Mouse (Mus musculus): ENCODE measurements around the gene Cys1. TPM values are rescaled to one million over a fixed set of nuclear protein-coding genes. Genes with fewer than 3 reads are reported as not detected.

Gene Cys1
- polyA plus RNA-seq, 1 experiment from 2014 or later = 6.5 TPM

GRCm38 (mm10) chr12:24661100-24661499 lies 20.5 kb downstream of the Cys1 start:
- Histone ChIP-seq H3K4me2 (replicated peaks) (no peak overlapping the region), H3K36me3 (peaks cover 35% of the 10 kb centered on the region), H3K4me3 (replicated peaks) (no peak overlapping the region), H3K27ac (replicated peaks) (no peak overlapping the region), H3K9ac (no peak overlapping the region), H3K27me3 (no peaks in the 10 kb centered on the region), H3K4me1 (peaks cover 8% of the 10 kb centered on the region; the same call in 1 of the 2 replicates), H3K9me3 (replicated peaks) (no peaks in the 10 kb centered on the region)
- no peak for ATAC-seq (ENCODE audit: insufficient number of reproducible peaks, low FRiP score, low TSS enrichment, low read depth)
- 71% methylated on average over 4 of the region's 4 CpGs for WGBS

- H3K4me3 ChIP-seq (replicated peaks) = no peak overlapping the region
- H3K9me3 ChIP-seq (replicated peaks) = no peaks in the 10 kb centered on the region
- no peaks in the 10 kb centered on the region for H3K27me3 ChIP-seq
- WGBS = 90% methylated on average over 9 of the region's 9 CpGs
- H3K4me2 ChIP-seq (replicated peaks) = no peak overlapping the region
- ATAC-seq (ENCODE audit: insufficient number of reproducible peaks, low FRiP score, low TSS enrichment, low read depth) = no peak
- no peak overlapping the region for H3K9ac ChIP-seq
- H3K27ac ChIP-seq (replicated peaks) = no peak overlapping the region
- peaks cover 47% of the 10 kb centered on the region for H3K36me3 ChIP-seq
- peaks cover 13% of the 10 kb centered on the region; the same call in 1 of the 2 replicates for H3K4me1 ChIP-seq
Measured at GRCm38 (mm10) chr12:24659923-24660322, 21.7 kb downstream of the Cys1 start.

GRCm38 (mm10) chr12:24658998-24659397 lies 22.6 kb downstream of the Cys1 start:
- Histone ChIP-seq H3K4me1 (peaks cover 13% of the 10 kb centered on the region; the same call in 1 of the 2 replicates), H3K9me3 (replicated peaks) (no peaks in the 10 kb centered on the region), H3K36me3 (peaks cover 55% of the 10 kb centered on the region), H3K27me3 (no peaks in the 10 kb centered on the region), H3K4me3 (replicated peaks) (no peak overlapping the region), H3K27ac (replicated peaks) (no peak overlapping the region), H3K4me2 (replicated peaks) (no peak overlapping the region), H3K9ac (no peak overlapping the region)
- ATAC-seq (ENCODE audit: insufficient number of reproducible peaks, low FRiP score, low TSS enrichment, low read depth) = no peak
- WGBS = 91% methylated on average over 4 of the region's 4 CpGs

- no peak for ATAC-seq (ENCODE audit: insufficient number of reproducible peaks, low FRiP score, low TSS enrichment, low read depth)
- Histone ChIP-seq H3K4me2 (replicated peaks) (0 out of 2 replicates have a peak overlapping the region, but pooled peaks have one; percentile 0), H3K27ac (replicated peaks) (no peak overlapping the region), H3K4me1 (peaks cover 24% of the 10 kb centered on the region), H3K27me3 (no peaks in the 10 kb centered on the region), H3K9me3 (replicated peaks) (no peaks in the 10 kb centered on the region), H3K9ac (no peak overlapping the region), H3K36me3 (peaks cover 57% of the 10 kb centered on the region), H3K4me3 (replicated peaks) (no peak overlapping the region)
- 49% methylated on average over 3 of the region's 3 CpGs for WGBS
Measured at GRCm38 (mm10) chr12:24656436-24656835, 25.2 kb downstream of the Cys1 start.

GRCm38 (mm10) chr12:24654065-24654862 lies 27.3 kb downstream of the Cys1 start:
- no peak overlapping the region for H3K4me3 ChIP-seq (replicated peaks)
- H3K36me3 ChIP-seq = peaks cover 49% of the 10 kb centered on the region
- H3K9ac ChIP-seq = no peak overlapping the region
- H3K4me2 ChIP-seq (replicated peaks) = no peak overlapping the region
- no peak for ATAC-seq (ENCODE audit: insufficient number of reproducible peaks, low FRiP score, low TSS enrichment, low read depth)
- H3K4me1 ChIP-seq = peaks cover 34% of the 10 kb centered on the region
- H3K9me3 ChIP-seq (replicated peaks) = no peaks in the 10 kb centered on the region
- 83% methylated on average over 16 of the region's 16 CpGs for WGBS
- H3K27ac ChIP-seq (replicated peaks) = no peak overlapping the region
- H3K27me3 ChIP-seq = no peaks in the 10 kb centered on the region

GRCm38 (mm10) chr12:24651642-24652342 lies 29.8 kb downstream of the Cys1 start:
- peak overlapping the region; percentile 81 for H3K9ac ChIP-seq
- H3K27me3 ChIP-seq = no peaks in the 10 kb centered on the region
- ATAC-seq (ENCODE audit: insufficient number of reproducible peaks, low FRiP score, low TSS enrichment, low read depth) = peak; percentile 85
- H3K4me3 ChIP-seq (replicated peaks) = peak overlapping the region; percentile 89
- H3K27ac ChIP-seq (replicated peaks) = peak overlapping the region; percentile 95
- no peaks in the 10 kb centered on the region for H3K9me3 ChIP-seq (replicated peaks)
- peak overlapping the region; percentile 66 for H3K4me2 ChIP-seq (replicated peaks)
- peaks cover 32% of the 10 kb centered on the region for H3K4me1 ChIP-seq
- WGBS = 1% methylated on average over 36 of the region's 36 CpGs
- peaks cover 32% of the 10 kb centered on the region for H3K36me3 ChIP-seq

- Histone ChIP-seq H3K4me3 (replicated peaks) (peak within 1 kb of the TSS; percentile 89), H3K27me3 (no peaks in the 10 kb centered on the region), H3K36me3 (peaks cover 28% of the 10 kb centered on the region), H3K4me2 (replicated peaks) (peak within 1 kb of the TSS; percentile 66), H3K9ac (peak within 1 kb of the TSS; percentile 81), H3K27ac (replicated peaks) (peak within 1 kb of the TSS; percentile 95), H3K4me1 (peaks cover 26% of the 10 kb centered on the region), H3K9me3 (replicated peaks) (no peaks in the 10 kb centered on the region)
- WGBS = under 1% methylated on average over 68 of the region's 68 CpGs
- ATAC-seq (ENCODE audit: insufficient number of reproducible peaks, low FRiP score, low TSS enrichment, low read depth) = peak; percentile 96
Measured at GRCm38 (mm10) chr12:24651063-24651557, 30.5 kb downstream of the Cys1 start, which contains the start of gene Klf11. TSS of gene Klf11 (plus strand) at chr12:24651274.

- peak overlapping the region; percentile 89 for H3K4me3 ChIP-seq (replicated peaks)
- H3K9me3 ChIP-seq (replicated peaks) = no peaks in the 10 kb centered on the region
- peaks cover 22% of the 10 kb centered on the region for H3K4me1 ChIP-seq
- peak overlapping the region; percentile 85 for H3K27ac ChIP-seq (replicated peaks)
- peak overlapping the region; percentile 66 for H3K4me2 ChIP-seq (replicated peaks)
- H3K27me3 ChIP-seq = no peaks in the 10 kb centered on the region
- H3K36me3 ChIP-seq = peaks cover 22% of the 10 kb centered on the region
- WGBS = 2% methylated on average over 22 of the region's 22 CpGs
- ATAC-seq (ENCODE audit: insufficient number of reproducible peaks, low FRiP score, low TSS enrichment, low read depth) = no peak
- peak overlapping the region; percentile 35 for H3K9ac ChIP-seq
Measured at GRCm38 (mm10) chr12:24650415-24651062, 31.1 kb downstream of the Cys1 start.

DNA sequence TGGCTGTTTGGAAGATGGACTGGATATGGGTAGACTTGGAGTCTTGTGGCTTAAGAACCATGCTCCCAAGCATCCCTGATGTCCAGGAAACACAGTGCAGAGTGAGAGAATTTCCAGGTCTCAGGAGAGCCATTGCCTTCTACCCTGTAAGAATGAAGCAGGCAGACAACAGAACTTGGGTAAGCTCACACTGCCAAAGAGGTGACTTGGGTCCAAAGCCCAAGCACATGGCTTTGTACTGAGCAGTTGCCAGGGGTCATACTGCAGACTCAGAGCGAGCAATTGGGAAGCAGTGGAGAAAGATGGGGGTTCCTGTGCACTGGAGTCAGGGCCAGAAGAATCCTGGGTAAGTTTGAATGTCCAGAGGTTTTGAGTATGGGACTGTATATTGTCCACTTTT lies 33.5 kb downstream of the Cys1 start:
- H3K36me3 ChIP-seq = no peaks in the 10 kb centered on the region
- H3K27ac ChIP-seq (replicated peaks) = no peak overlapping the region
- H3K27me3 ChIP-seq = no peaks in the 10 kb centered on the region
- 67% methylated on average over 1 of the region's 1 CpGs for WGBS
- no peak overlapping the region for H3K9ac ChIP-seq
- H3K4me2 ChIP-seq (replicated peaks) = no peak overlapping the region
- H3K4me1 ChIP-seq = peaks cover 26% of the 10 kb centered on the region
- H3K4me3 ChIP-seq (replicated peaks) = no peak overlapping the region
- H3K9me3 ChIP-seq (replicated peaks) = no peaks in the 10 kb centered on the region
- ATAC-seq (ENCODE audit: insufficient number of reproducible peaks, low FRiP score, low TSS enrichment, low read depth) = no peak

DNA sequence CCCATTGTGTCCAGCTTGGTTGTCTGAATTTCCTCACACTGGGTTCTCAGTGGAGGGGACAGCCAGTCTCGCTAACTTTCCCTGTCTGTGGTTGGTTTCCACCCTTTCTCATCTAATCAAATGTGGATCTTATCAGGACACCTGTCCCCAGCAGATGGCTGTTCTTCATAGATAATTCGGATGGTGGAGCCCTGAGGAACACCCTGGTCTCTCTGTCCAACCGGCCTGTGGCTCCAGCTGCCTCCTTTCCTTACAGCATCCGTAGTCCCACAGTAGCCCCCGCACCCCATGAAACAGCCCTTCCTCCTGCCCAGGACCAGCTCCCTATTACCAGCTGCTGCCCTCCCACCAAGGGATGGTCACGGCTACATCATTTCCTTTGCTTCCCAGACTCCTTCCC lies 35.7 kb downstream of the Cys1 start:
- H3K4me1 ChIP-seq = peaks cover 22% of the 10 kb centered on the region
- ATAC-seq (ENCODE audit: insufficient number of reproducible peaks, low FRiP score, low TSS enrichment, low read depth) = no peak
- H3K9me3 ChIP-seq (replicated peaks) = no peaks in the 10 kb centered on the region
- no peaks in the 10 kb centered on the region for H3K27me3 ChIP-seq
- H3K4me2 ChIP-seq (replicated peaks) = no peak overlapping the region
- H3K27ac ChIP-seq (replicated peaks) = no peak overlapping the region
- 75% methylated on average over 6 of the region's 6 CpGs for WGBS
- no peak overlapping the region for H3K4me3 ChIP-seq (replicated peaks)
- no peaks in the 10 kb centered on the region for H3K36me3 ChIP-seq
- no peak overlapping the region for H3K9ac ChIP-seq

DNA sequence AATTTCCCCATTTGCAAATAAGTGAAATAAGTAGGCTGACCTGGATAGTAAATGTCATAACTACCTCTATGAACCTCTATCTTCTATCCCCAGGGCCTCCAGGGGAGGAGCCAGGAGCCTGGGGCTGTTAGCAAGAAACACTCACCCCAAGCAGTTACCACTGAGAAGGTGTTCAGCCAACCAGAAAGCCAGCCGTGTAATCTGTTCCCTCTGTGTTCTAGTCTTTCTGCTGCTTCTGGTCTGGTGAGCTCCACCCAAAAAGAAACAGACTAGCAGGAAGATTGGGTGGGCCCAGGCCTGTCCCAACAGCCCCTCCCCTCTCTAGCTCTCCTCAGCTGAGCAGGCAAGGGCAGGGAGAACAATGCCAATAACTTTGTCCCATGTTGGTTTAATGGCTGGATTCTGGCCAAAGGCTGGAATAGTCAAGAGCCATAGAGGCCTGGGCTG lies 37.5 kb downstream of the Cys1 start:
- Histone ChIP-seq H3K9me3 (replicated peaks) (no peaks in the 10 kb centered on the region), H3K27me3 (no peaks in the 10 kb centered on the region), H3K9ac (no peak overlapping the region), H3K27ac (replicated peaks) (no peak overlapping the region), H3K4me3 (replicated peaks) (no peak overlapping the region), H3K4me2 (replicated peaks) (no peak overlapping the region), H3K4me1 (peaks cover 13% of the 10 kb centered on the region), H3K36me3 (no peaks in the 10 kb centered on the region)
- 15% methylated on average over 1 of the region's 1 CpGs for WGBS
- ATAC-seq (ENCODE audit: insufficient number of reproducible peaks, low FRiP score, low TSS enrichment, low read depth) = peak; percentile 5; the same call in 1 of the 2 replicates

Measured in embryonic facial prominence, embryonic 15.5 days (tissue).